Mouse (Mus musculus): ENCODE measurements around the gene Sec16a.

The Sec16a gene

DNA sequence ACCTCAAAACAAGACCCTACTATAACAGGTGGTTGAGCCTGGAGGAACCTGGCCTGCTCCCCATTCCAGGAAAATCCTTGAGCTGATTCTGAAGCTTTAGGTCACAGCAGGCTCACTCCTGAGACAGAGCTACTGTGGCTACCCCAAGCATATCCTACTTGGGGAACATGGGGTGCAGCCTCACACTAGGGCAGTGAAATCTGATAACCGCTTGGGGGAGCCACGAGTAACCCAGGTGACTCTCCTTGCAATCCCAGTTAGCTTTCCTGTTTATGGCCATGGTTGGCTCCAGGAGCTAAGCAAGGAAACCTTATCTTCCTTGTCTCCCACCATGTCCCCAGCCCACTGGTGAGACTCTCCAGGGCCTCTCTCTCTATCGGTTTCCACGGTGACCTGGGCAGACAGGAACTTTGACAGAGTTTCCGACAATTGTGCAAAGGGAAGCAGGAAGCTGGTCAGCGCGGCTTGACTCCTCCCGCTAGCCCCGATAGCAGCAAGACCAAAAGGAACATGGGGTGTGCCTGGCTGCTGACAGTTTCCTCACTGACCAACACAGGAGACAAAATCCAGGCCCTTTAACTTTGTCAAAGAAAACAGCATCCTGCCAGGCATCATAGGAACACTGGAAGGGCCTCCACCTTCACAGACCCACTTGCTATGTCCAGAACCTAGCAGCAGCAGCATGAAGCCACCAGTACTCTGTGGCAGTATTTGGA, 29.9 kb upstream of the Sec16a start:
- DNase-seq (ENCODE audit: extremely low spot score, low read depth, low spot score), result no peak

DNA sequence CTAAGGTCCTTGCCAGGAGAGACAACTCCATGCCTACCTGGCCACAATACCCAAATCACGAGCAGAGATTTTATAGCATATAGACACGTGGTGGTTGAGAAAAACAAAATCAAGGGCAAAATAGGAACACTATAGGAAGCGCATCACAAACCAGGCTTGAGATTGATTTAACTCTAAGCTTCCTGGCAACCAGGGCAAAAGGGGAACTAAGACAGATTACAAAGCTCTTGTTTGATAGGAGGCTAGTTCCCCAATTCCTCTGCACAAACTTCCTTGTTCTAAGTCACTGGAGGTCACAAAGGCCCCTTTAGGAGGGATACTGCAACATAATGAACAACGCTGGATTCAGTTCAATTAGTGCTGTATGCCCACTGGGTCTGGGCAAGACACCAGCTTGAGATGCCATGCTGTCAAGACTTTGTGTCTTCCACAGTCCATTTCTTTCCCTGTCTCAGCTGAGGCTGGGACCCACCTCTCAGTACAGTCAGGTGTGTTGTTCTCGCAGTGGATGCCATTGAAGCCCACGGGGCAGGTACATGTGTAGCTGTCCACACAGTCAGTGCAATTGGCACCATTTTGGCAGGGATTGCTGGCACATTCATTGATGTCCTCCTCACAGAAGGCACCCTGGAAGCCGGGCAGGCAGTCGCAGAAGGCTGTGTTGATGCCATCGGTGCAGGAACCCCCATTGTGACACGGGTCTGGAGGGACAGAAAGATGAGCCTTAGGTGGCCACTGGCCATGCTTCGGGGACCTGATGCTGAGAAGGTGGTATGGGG, 27.5 kb upstream of the Sec16a start:
- no peak for DNase-seq (ENCODE audit: extremely low spot score, low read depth, low spot score)

DNA sequence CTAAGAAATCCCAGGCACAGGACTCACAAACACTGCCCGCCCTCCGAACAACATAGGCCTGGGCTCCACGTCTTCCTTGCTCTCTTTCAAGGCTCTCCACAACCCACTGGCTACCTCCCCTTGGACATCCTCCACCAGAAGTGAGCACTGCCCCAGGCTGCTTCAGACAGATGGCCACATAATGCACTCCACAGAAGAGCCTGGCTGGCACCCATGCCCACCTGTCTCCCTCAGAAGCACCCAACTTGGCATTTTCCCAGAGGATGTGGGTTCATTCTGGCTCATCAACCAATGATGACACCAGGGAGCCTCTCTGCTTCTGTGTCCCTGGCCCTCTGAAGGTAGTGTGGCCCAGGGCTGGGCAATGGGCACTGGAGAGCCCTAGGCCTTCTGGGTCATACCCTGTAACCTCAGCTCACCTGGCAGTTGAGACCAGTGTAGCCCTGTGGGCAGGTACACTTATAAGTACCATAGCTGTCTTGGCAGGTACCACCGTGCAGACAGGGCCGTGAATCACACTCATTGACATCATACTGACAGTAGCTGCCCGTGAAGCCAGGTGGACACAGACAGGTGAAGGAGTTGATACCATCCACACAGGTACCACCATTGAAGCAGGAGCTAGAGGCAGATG, 26.8 kb upstream of the Sec16a start:
- no peak for DNase-seq (ENCODE audit: extremely low spot score, low read depth, low spot score)

GRCm38 (mm10) chr2:26470967-26471366, 26.0 kb upstream of the Sec16a start:
- no peak for DNase-seq (ENCODE audit: extremely low spot score, low read depth, low spot score)

GRCm38 (mm10) chr2:26468376-26468775, 23.4 kb upstream of the Sec16a start:
- DNase-seq (ENCODE audit: extremely low spot score, low read depth, low spot score), result no peak

DNA sequence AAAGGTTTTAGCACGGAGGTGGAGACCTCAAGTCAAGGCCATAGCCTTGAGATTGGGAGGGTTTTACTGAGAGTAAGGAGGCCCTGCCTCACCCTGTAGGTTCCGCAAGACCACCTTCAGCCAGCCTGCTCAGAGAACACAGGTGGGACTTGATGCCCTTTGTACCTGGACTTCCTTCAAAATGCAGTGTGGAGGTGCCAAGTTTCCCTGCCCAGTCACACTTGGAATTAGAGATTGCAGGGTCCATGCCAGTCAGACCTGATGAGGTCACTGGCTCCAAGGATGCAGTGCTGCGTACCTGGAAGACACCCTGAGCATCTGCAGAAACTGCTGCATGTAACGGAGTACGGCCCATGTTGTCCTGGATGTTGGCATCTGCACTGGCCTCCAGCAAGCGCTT, 18.4 kb upstream of the Sec16a start:
- no peak for DNase-seq (ENCODE audit: extremely low spot score, low read depth, low spot score)

GRCm38 (mm10) chr2:26462980-26463379, 18.0 kb upstream of the Sec16a start:
- DNase-seq (ENCODE audit: extremely low spot score, low read depth, low spot score), result no peak

DNA sequence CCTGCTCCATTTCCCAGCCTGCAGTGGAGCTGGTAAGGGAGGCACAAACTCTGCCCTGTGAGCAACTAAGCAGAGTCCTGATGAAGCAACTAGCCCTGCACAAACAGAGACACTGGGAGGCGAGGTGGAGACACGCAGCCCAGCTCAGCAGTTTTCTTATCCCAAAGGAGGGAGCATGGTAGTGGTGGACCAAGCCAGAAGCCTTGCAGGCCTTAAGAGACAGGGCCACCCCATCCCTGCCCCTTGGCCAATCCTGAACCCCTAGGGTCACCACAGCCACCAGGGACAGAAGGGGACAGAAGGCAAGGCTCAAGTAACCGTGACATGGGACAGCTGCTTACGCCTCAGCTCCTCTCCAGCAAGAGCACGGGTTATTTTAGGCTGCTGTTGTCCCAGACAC, 16.7 kb upstream of the Sec16a start:
- no peak for DNase-seq (ENCODE audit: extremely low spot score, low read depth, low spot score)

DNA sequence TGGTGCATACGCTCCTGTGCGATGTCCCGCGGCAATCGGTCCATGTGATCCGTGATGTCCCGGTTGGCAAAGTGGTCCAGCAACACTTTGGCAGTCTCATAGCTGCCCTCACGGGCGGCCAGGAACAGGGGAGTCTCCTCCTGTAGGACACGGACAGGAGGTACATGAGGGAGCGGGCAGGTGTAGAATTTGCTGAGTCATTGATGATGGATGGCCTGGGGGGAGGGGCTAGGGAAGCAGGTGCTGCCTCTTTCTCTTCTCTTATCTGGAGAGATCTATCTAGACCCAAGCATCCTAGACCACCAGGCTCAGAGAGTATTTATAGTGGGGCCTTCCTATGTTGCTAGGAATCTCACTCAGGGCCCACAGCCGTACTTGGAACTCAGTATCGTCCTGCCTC, 15.8 kb upstream of the Sec16a start:
- no peak for DNase-seq (ENCODE audit: extremely low spot score, low read depth, low spot score)

GRCm38 (mm10) chr2:26460097-26460646, 15.2 kb upstream of the Sec16a start:
- DNase-seq (ENCODE audit: extremely low spot score, low read depth, low spot score), result no peak

DNA sequence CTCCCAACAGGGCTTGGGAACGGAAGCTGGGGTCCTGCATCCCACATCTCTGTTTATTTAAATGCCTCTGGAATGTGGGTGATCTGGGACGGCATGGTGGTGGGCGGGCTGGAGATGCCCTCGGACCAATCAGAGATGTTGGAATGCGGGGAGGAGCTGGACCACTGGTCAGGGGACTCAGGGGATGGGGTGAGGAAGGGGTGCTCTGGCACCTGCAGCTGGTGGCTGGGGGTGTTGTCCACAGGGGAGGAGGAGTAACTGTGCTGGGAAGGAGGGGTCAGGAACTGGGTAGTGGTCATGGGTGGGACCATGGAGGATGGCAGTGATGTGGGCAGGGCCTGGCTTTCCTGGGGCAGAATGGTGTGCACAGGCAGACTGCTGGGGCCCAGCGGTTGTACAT, 14.5 kb upstream of the Sec16a start:
- DNase-seq (ENCODE audit: extremely low spot score, low read depth, low spot score), result no peak

GRCm38 (mm10) chr2:26458402-26459124, 13.5 kb upstream of the Sec16a start:
- DNase-seq (ENCODE audit: extremely low spot score, low read depth, low spot score), result no peak

DNA sequence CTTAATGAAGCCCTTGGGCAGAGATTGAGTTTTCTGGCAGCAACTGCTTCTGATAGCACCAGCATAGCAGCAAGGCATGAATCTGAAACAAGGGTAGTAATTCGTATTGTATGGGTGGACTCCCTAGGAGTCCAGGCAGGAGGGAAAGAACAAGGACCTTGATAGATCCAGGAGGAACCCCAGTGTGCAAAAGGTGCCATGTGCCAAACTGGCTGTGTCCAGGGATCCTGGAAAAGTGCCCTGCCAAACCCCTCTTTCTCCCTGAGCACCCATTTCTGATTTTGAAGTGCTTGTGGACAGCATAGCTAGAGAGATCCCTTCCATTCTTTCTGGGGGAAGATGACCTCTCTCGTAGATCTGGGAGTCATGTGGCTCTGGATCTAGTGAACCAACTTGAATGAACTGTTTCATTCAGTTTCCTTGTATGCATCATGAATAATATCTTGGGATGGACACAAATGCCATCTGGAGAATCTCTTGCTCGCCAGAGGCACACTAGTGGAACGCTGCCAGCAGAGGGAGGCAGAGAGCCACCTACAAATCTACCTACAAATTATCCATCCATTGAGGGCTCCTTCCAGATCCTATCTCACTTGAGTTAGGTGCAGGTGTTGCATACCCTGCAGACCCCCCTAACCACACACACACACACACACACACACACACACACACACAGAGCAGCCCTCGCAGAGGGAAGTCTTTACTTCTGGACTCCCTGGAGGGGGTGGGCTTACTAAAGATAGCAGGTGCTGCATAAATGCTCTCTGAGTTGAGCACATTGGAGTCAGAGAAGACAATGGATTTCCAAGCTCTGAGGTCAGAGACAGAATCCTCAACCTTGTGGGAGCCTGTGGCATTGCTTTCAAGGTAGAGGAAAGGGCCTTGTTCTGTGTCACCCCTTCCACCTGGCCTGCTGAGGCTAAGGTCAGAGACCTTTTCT, 4.4 kb upstream of the Sec16a start:
- DNase-seq (ENCODE audit: extremely low spot score, low read depth, low spot score), result peak; percentile 62

GRCm38 (mm10) chr2:26447451-26447850, 2.4 kb upstream of the Sec16a start:
- DNase-seq (ENCODE audit: extremely low spot score, low read depth, low spot score), result no peak

DNA sequence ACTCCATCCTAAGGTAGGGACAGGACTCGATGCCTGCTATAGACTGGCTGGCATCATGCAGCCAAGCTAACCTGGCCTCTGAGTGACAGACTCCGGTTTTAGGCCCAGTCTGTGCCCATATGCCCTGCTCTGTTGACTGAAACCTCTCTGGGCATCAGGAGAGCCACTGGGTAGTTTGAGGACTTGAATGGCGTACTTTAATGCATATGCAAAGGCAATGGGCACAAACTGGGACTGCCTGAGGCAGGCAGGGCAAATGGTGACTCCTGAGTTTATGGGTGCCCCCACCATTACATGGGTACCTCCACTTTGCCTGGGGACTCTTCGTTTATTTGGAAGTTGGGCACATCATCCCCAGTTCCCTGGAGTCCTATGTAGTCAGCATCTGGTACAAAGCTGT, 1.7 kb upstream of the Sec16a start:
- no peak for DNase-seq (ENCODE audit: extremely low spot score, low read depth, low spot score)

DNA sequence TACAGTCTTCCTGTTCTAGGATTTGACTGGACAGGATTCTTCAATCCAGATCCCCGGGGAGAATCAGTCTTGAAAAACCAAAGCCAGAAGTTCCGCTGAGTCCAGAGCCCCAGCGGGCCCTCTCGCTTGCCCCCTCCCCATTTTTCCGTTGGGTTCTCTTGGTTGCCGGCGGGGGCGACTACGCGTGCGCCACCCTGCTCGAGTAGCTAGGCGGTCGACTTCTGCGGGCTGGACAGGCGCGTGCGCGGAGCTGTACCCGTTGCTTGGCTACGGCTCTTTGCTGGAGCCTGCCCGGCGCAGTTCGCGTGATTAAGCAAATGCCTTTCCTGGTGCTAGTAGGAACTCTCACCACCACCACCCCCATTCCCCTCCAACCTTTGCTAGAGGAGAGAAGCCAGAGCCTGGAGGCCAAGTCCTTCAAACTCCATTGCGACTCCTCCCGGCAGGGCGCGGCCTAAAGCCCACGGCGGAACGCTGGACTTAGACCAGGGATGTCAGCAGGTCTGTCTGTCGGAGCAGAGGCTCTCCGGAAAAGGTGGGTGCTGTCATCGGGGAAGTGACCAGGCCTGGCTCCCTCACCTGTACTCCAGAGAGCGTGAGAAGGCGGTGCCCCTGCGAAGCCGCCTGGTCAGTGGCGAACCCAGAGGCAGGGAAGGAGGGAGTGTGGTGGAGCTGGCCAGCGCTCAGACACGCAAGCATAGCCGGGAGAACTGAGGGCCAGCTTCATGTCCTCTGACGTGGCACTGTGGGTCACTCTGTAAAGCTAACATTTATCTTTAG, 840 bp upstream of the Sec16a start:
- no peak for DNase-seq (ENCODE audit: extremely low spot score, low read depth, low spot score)

GRCm38 (mm10) chr2:26444368-26444767, 648 bp downstream of the Sec16a start:
- DNase-seq (ENCODE audit: extremely low spot score, low read depth, low spot score), result no peak

- DNase-seq (ENCODE audit: extremely low spot score, low read depth, low spot score), result no peak
Measured at GRCm38 (mm10) chr2:26443876-26444275, 1.1 kb downstream of the Sec16a start.

- DNase-seq (ENCODE audit: extremely low spot score, low read depth, low spot score), result no peak
Measured at GRCm38 (mm10) chr2:26442843-26443242, 2.2 kb downstream of the Sec16a start.
